Mouse (Mus musculus) hindbrain, embryonic 10.5 days (tissue): ENCODE measurements around the gene Sun2. TPM values are rescaled to one million over a fixed set of nuclear protein-coding genes. Genes with fewer than 3 reads are reported as not detected.
A peak's percentile ranks its signal among the peaks of the same experiment; 100 is the strongest.

ENCODE experiments used
- DNase-seq: peaks from one replicate; pipeline ENCODE4 v3.0.0-alpha.2; 2017; ENCODE audit warnings: low spot score
- H3K27ac ChIP-seq: fragments of 300-500 bp; sonication (generic); 2 replicates; pipeline ENCODE4 v1.5.1; 2016; ENCODE audit warnings: mild to moderate bottlenecking, moderate library complexity
- H3K27me3 ChIP-seq: fragments of 300-500 bp; sonication (generic); 2 replicates; pipeline ENCODE4 v1.6.1; 2016; ENCODE audit warnings: mild to moderate bottlenecking; ENCODE audit not compliant: poor library complexity, insufficient read depth, severe bottlenecking
- H3K36me3 ChIP-seq: fragments of 300-500 bp; sonication (generic); 2 replicates; pipeline ENCODE4 v1.6.1; 2016; ENCODE audit warnings: mild to moderate bottlenecking, moderate library complexity
- H3K4me1 ChIP-seq: fragments of 300-500 bp; sonication (generic); replicated peaks from 2 replicates; pipeline ENCODE4 v1.6.1; 2016; ENCODE audit warnings: mild to moderate bottlenecking
- H3K4me3 ChIP-seq: fragments of 300-500 bp; sonication (generic); 2 replicates; pipeline ENCODE4 v1.5.1; 2016; ENCODE audit warnings: mild to moderate bottlenecking, moderate library complexity
- H3K9me3 ChIP-seq: fragments of 300-500 bp; sonication (generic); 2 replicates; pipeline ENCODE4 v1.6.1; 2016; ENCODE audit warnings: mild to moderate bottlenecking, moderate library complexity
- WGBS: fragments of 180-500 bp; shearing (Covaris S2); methylation state at CpG from one replicate; pipeline ENCODE4 v1.1.7; 2016; 5-methylcytosine and 5-hydroxymethylcytosine counted together
- polyA plus RNA-seq: library from polyadenylated mRNA; unstranded; fragments of >200 nt; fragmentation: Nextera tagmentation; extraction: Ambion mirVana; gene quantifications from 2 replicates; pipeline ENCODE4 v1.2.1, GENCODE M21; 2016

The Sun2 gene
- polyA plus RNA-seq, 1 experiment from 2014 or later: 5.0 TPM

DNA sequence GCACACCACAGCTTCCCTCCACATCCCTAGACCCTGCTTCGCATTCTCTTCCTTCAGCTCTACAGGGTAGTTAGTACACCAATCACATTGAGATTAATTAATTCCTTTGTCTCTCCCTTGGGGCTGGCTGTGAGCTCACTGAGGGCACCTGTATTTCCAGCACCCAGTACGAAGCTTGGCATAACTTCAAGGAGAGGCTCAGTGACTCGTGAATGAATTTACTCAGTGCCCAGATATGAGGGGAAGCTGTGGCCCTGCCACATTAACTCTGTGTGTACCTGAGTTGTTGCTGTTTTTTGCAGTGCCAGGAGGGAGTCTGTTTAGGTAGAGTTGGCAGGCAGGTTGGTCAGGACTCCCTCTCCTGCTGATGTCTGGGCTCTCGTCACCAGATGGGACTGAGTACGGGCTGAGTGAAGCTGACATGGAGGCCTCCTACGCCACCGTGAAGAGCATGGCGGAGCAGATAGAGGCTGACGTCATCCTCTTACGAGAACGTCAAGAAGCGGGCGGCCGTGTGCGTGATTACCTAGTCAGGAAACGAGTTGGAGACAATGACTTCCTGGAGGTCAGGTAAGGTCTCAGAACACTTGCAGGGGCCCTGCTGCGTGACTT, 35.6 kb downstream of the Sun2 start:
- H3K9me3 ChIP-seq: no peaks in the 10 kb centered on the region
- no peaks in the 10 kb centered on the region for H3K27me3 ChIP-seq
- no peak overlapping the region for H3K27ac ChIP-seq
- WGBS: 94% methylated on average over 17 of the region's 17 CpGs
- H3K4me3 ChIP-seq: no peak overlapping the region
- no peaks in the 10 kb centered on the region for H3K4me1 ChIP-seq
- DNase-seq: no peak
- H3K36me3 ChIP-seq: peaks cover 55% of the 10 kb centered on the region

GRCm38 (mm10) chr15:79697558-79698187, 44.7 kb downstream of the Sun2 start:
- peaks cover 28% of the 10 kb centered on the region for H3K4me1 ChIP-seq

DNA sequence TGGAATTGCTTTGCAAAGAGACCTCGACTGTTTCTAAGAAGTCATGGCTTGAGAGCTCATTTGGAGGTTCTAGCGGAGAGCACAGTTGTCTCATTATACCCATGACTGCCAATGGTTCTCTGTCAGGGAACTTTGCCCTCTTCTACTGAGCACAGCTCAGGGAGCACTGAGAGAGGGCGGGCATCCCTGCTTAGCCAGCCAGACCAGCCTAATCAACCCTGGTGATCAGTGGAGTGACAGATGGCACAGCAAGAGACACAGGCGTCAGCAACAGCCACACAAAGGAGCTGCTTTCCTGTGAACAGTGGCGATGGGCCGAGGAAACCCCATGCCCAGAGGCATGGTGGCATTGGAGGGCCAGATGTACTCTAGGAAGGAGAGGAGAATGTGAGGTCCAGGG, 45.3 kb downstream of the Sun2 start:
- Histone ChIP-seq H3K9me3 (no peaks in the 10 kb centered on the region), H3K27me3 (no peaks in the 10 kb centered on the region), H3K36me3 (peaks cover 44% of the 10 kb centered on the region), H3K4me3 (no peak overlapping the region), H3K27ac (peak overlapping the region; percentile 29; the same call in 1 of the 2 replicates), H3K4me1 (peaks cover 35% of the 10 kb centered on the region)
- no peak for DNase-seq
- 77% methylated on average over 6 of the region's 6 CpGs for WGBS

More at GRCm38 (mm10) chr15:79697558-79698187, 44.7 kb downstream of the Sun2 start:
- DNase-seq: no peak
- 82% methylated on average over 9 of the region's 9 CpGs for whole genome bisulfite sequencing
- H3K4me3 ChIP-seq: no peak overlapping the region
- H3K27ac ChIP-seq: no peak overlapping the region
- H3K27me3 ChIP-seq: no peaks in the 10 kb centered on the region
- H3K9me3 ChIP-seq: no peaks in the 10 kb centered on the region
- H3K36me3 ChIP-seq: peaks cover 44% of the 10 kb centered on the region

GRCm38 (mm10) chr15:79696508-79696907, 45.8 kb downstream of the Sun2 start:
- H3K4me3 ChIP-seq: no peak overlapping the region
- H3K27me3 ChIP-seq: no peaks in the 10 kb centered on the region
- no peak overlapping the region for H3K27ac ChIP-seq
- H3K9me3 ChIP-seq: no peaks in the 10 kb centered on the region
- H3K36me3 ChIP-seq: peaks cover 44% of the 10 kb centered on the region
- no peak for DNase-seq
- H3K4me1 ChIP-seq: peaks cover 40% of the 10 kb centered on the region
- WGBS: 92% methylated on average over 2 of the region's 2 CpGs

- DNase-seq: no peak
- H3K9me3 ChIP-seq: no peaks in the 10 kb centered on the region
- no peak overlapping the region for H3K4me3 ChIP-seq
- no peak overlapping the region for H3K27ac ChIP-seq
- H3K27me3 ChIP-seq: no peaks in the 10 kb centered on the region
- H3K36me3 ChIP-seq: peaks cover 44% of the 10 kb centered on the region
- 73% methylated on average over 3 of the region's 3 CpGs for WGBS
- peaks cover 44% of the 10 kb centered on the region for H3K4me1 ChIP-seq
These were observed 46.8 kb downstream of the Sun2 start for GRCm38 (mm10) chr15:79695516-79695915.

- no peak for DNase-seq
- no peaks in the 10 kb centered on the region for H3K27me3 ChIP-seq
- no peak overlapping the region for H3K27ac ChIP-seq
- no peak overlapping the region for H3K4me3 ChIP-seq
- peaks cover 52% of the 10 kb centered on the region for H3K4me1 ChIP-seq
- H3K36me3 ChIP-seq: peaks cover 42% of the 10 kb centered on the region
- no peaks in the 10 kb centered on the region for H3K9me3 ChIP-seq
- 90% methylated on average over 4 of the region's 4 CpGs for WGBS
These were observed 47.8 kb downstream of the Sun2 start for GRCm38 (mm10) chr15:79694512-79694911.

GRCm38 (mm10) chr15:79693740-79694139, 48.6 kb downstream of the Sun2 start:
- Histone ChIP-seq H3K36me3 (peaks cover 37% of the 10 kb centered on the region), H3K4me3 (peak overlapping the region; percentile 18; the same call in 1 of the 2 replicates), H3K27ac (peak overlapping the region; percentile 35), H3K4me1 (peaks cover 55% of the 10 kb centered on the region), H3K27me3 (no peaks in the 10 kb centered on the region), H3K9me3 (no peaks in the 10 kb centered on the region)
- 87% methylated on average over 11 of the region's 11 CpGs for WGBS
- no peak for DNase-seq

- H3K27ac ChIP-seq: no peak overlapping the region
- H3K9me3 ChIP-seq: no peaks in the 10 kb centered on the region
- H3K36me3 ChIP-seq: peaks cover 36% of the 10 kb centered on the region
- 90% methylated on average over 5 of the region's 5 CpGs for WGBS
- peaks cover 62% of the 10 kb centered on the region for H3K4me1 ChIP-seq
- DNase-seq: no peak
- peak overlapping the region; percentile 97 for H3K4me3 ChIP-seq
- no peaks in the 10 kb centered on the region for H3K27me3 ChIP-seq
These were observed 50.0 kb downstream of the Sun2 start for GRCm38 (mm10) chr15:79692334-79692733.

DNA sequence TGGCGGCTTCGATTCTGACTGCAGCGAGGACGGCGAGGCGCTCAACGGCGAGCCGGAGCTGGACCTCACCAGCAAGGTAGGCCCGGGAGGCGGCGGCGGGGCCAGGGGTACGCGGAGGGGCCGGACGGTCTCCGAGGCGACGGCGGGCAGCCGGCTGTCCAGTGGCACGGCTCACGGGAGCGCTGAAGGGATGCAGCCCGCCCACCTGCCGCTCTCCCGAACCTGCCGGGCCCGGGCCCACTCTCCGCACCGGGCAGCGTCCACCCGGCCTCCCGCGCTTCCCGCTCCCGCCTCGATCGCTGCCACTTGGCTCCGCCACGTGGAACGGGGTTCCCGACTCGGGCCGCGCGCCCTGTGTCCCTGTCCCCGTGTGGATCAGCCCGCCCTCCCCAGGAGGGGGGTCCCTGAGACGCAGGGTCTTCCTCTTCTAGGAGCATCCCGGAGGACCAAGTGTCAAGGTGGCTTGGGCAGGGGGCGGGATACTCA, 51.3 kb downstream of the Sun2 start:
- peaks cover 23% of the 10 kb centered on the region for H3K36me3 ChIP-seq
- peaks cover 63% of the 10 kb centered on the region for H3K4me1 ChIP-seq
- WGBS: under 1% methylated on average over 53 of the region's 53 CpGs
- H3K27me3 ChIP-seq: no peaks in the 10 kb centered on the region
- peak overlapping the region; percentile 93 for H3K27ac ChIP-seq
- H3K9me3 ChIP-seq: no peaks in the 10 kb centered on the region
- peak overlapping the region; percentile 97 for H3K4me3 ChIP-seq
- DNase-seq: no peak

GRCm38 (mm10) chr15:79690426-79691022, 51.8 kb downstream of the Sun2 start, which contains the start of gene Gtpbp1:
Gene Gtpbp1, plus strand, starts transcription at chr15:79690845.
- Histone ChIP-seq H3K9me3 (no peaks in the 10 kb centered on the region), H3K27ac (peak within 1 kb of the TSS; percentile 93), H3K4me3 (peak within 1 kb of the TSS; percentile 97), H3K4me1 (peaks cover 69% of the 10 kb centered on the region), H3K27me3 (no peaks in the 10 kb centered on the region), H3K36me3 (peaks cover 20% of the 10 kb centered on the region)
- DNase-seq: peak; percentile 96
- WGBS: under 1% methylated on average over 45 of the region's 45 CpGs

- DNase-seq: no peak
- peaks cover 75% of the 10 kb centered on the region for H3K4me1 ChIP-seq
- 16% methylated on average over 24 of the region's 24 CpGs for WGBS
- peaks cover 15% of the 10 kb centered on the region for H3K36me3 ChIP-seq
- H3K27ac ChIP-seq: peak overlapping the region; percentile 93
- peak overlapping the region; percentile 97 for H3K4me3 ChIP-seq
- no peaks in the 10 kb centered on the region for H3K27me3 ChIP-seq
- no peaks in the 10 kb centered on the region for H3K9me3 ChIP-seq
These were observed 52.5 kb downstream of the Sun2 start for GRCm38 (mm10) chr15:79689662-79690425.

- Histone ChIP-seq H3K9me3 (no peaks in the 10 kb centered on the region), H3K4me3 (peak overlapping the region; percentile 97), H3K27me3 (no peaks in the 10 kb centered on the region), H3K27ac (peak overlapping the region; percentile 96), H3K36me3 (0 out of 2 replicates have a peak, but pooled peaks cover 4% of the 10 kb centered on the region), H3K4me1 (peaks cover 84% of the 10 kb centered on the region)
- no peak for DNase-seq
- 6% methylated on average over 8 of the region's 8 CpGs for WGBS
These were observed 53.9 kb downstream of the Sun2 start for GRCm38 (mm10) chr15:79688268-79688956.
